Mouse (Mus musculus): ENCODE results near the gene Itgam. TPM values are rescaled to one million over a fixed set of nuclear protein-coding genes. Genes with fewer than 3 reads are reported as not detected.
"Not testable (repeated sequence)": the region's sequence is repeated elsewhere in the genome, so short reads cannot be mapped to it uniquely, and the experiment has no call there.

The Itgam gene
- polyA plus RNA-seq, 1 experiment from 2014 or later = 0.54 TPM

DNA sequence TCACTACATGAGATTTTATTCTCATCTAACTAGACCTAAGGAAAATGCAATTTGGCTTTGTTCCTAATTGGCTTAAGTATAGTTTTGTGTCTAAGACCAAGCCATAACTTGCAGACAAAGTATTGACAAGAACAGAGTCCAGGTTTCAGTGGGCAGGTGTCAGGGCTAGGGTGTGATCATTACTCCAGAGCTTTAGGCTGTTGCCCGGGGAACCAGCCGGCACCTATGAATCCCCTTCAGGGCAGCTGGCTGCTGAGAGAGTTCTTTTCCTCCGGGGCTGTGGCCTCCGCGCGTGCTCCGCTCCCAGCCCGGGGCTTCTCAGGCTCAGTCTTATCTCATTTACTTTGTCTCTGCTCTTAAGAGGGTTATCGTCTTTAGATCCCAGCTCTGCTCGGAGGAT, 92.5 kb downstream of the Itgam start:
- H3K4me3 ChIP-seq (replicated peaks) = no peak overlapping the region
- no peak overlapping the region for H3K4me2 ChIP-seq
- H3K27me3 ChIP-seq = no peaks in the 10 kb centered on the region
- no peaks in the 10 kb centered on the region for H3K36me3 ChIP-seq (replicated peaks)
- no peaks in the 10 kb centered on the region for H3K9me3 ChIP-seq
- WGBS = 63% methylated on average over 10 of the region's 10 CpGs
- H3K4me1 ChIP-seq = no peaks in the 10 kb centered on the region
- no peak overlapping the region for H3K27ac ChIP-seq
- H3K9ac ChIP-seq = no peak overlapping the region
- ATAC-seq (ENCODE audit: low FRiP score) = no peak

DNA sequence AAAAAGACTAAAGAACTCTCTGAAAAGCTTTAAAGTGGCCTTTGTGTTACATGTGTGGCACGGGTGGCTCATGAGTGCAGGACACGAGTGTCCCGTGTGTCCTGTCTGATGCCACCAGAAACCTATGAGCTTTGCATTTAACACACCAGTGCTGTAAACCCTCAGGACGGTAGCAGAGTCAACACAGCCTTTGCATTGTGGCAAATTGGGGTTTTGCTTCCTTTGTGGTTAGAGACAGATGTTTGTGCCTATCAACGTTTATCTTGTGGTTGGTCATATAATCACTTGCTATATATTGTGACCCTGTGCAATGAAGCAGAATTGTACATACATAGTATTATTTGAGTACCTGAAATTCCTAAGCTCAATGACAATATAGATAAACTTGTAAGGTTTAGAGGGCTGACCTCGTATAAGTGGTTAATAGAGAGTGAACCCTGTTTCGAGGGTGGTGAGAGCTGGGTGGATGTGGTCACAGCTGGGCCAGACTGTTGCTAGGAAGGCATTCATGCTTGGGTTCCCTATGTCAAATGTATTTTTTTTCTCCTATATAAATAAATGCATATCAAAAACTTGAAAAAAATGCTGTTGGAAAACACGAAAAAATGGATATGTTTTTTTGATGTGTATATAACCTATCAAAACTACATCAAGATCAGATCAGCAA, 96.4 kb downstream of the Itgam start:
- not testable (repeated sequence) for H3K27ac ChIP-seq; ATAC-seq (ENCODE audit: low FRiP score); H3K36me3 ChIP-seq (replicated peaks); H3K4me3 ChIP-seq (replicated peaks); H3K27me3 ChIP-seq; H3K9me3 ChIP-seq; H3K4me2 ChIP-seq; H3K9ac ChIP-seq; H3K4me1 ChIP-seq
- WGBS = 84% methylated on average over 8 of the region's 8 CpGs

DNA sequence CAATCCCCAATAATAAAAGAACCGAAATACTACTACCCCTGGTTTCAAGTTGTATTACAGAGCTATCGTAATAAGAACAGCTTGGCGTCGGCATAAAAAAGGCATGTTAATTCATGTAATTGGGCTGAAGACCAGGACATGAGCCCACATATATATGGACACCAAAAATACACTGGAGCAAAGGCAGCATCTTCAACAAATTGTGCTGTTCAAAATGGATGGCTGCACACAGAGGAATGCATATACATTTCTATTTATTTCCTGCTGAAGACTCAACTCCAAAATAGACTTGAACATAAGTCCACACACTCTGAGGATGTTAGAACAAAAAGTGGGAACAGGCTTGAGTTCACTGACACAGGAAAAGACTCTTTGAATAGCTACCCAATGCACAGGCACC, 101.6 kb downstream of the Itgam start:
- no peaks in the 10 kb centered on the region for H3K36me3 ChIP-seq (replicated peaks)
- no peak overlapping the region for H3K27ac ChIP-seq
- no peaks in the 10 kb centered on the region for H3K27me3 ChIP-seq
- H3K4me1 ChIP-seq = no peaks in the 10 kb centered on the region
- H3K9ac ChIP-seq = no peak overlapping the region
- WGBS = 95% methylated on average over 4 of the region's 4 CpGs
- ATAC-seq (ENCODE audit: low FRiP score) = no peak
- no peak overlapping the region for H3K4me3 ChIP-seq (replicated peaks)
- H3K4me2 ChIP-seq = no peak overlapping the region
- no peaks in the 10 kb centered on the region for H3K9me3 ChIP-seq

DNA sequence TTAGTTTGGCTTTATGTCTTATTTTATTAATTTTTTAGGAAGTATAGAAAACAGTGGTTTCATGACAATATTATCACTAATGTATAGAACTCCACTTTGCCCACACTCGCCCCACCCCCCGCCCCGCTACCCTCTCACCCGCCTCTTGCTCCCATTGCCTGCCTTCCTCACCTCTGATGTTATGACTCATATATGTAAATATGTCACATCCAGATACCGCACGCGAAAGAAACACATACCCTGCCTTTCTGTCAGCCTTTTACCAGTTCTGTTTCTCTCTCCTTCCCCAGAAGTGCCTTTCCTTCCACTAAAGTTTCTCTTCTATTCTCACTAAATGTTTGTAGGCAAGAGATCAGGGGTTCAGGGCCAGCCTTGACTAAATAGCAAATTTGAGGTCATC, 104.0 kb downstream of the Itgam start:
- no peaks in the 10 kb centered on the region for H3K36me3 ChIP-seq (replicated peaks)
- no peak for ATAC-seq (ENCODE audit: low FRiP score)
- no peaks in the 10 kb centered on the region for H3K4me1 ChIP-seq
- no peaks in the 10 kb centered on the region for H3K27me3 ChIP-seq
- H3K27ac ChIP-seq = no peak overlapping the region
- WGBS = 89% methylated on average over 7 of the region's 7 CpGs
- H3K9me3 ChIP-seq = no peaks in the 10 kb centered on the region
- no peak overlapping the region for H3K4me3 ChIP-seq (replicated peaks)
- no peak overlapping the region for H3K9ac ChIP-seq
- no peak overlapping the region for H3K4me2 ChIP-seq

Other genes starting within 250 kb of the Itgam start
- 21.3 and 22.3 TPM in 2 replicates for gene Stx4a, start 238.3 kb upstream of the Itgam start, polyA plus RNA-seq (2016; fragmentation: Nextera tagmentation; extraction: Ambion mirVana)
- 11.5 and 17.3 TPM in 2 replicates for gene Stx1b, start 238.1 kb upstream of the Itgam start, polyA plus RNA-seq (2016; fragmentation: Nextera tagmentation; extraction: Ambion mirVana)
- gene Zfp646, start 186.4 kb upstream of the Itgam start, polyA plus RNA-seq (2016; fragmentation: Nextera tagmentation; extraction: Ambion mirVana) = 22.2 and 26.6 TPM in 2 replicates
- 33.9 and 38.2 TPM in 2 replicates for gene Zfp668, start 185.8 kb upstream of the Itgam start, polyA plus RNA-seq (2016; fragmentation: Nextera tagmentation; extraction: Ambion mirVana)
- 0.49 and 0.77 TPM in 2 replicates for gene Prss53, start 171.7 kb upstream of the Itgam start, polyA plus RNA-seq (2016; fragmentation: Nextera tagmentation; extraction: Ambion mirVana)
- not detected in 2 replicates for gene Gm21974, start 167.2 kb upstream of the Itgam start, polyA plus RNA-seq (2016; fragmentation: Nextera tagmentation; extraction: Ambion mirVana)
- 36.6 and 46.6 TPM in 2 replicates for gene Vkorc1, start 167.0 kb upstream of the Itgam start, polyA plus RNA-seq (2016; fragmentation: Nextera tagmentation; extraction: Ambion mirVana)
- gene Bckdk, start 158.6 kb upstream of the Itgam start, polyA plus RNA-seq (2016; fragmentation: Nextera tagmentation; extraction: Ambion mirVana) = 89.2 and 92.8 TPM in 2 replicates
- gene Kat8, start 150.1 kb upstream of the Itgam start, polyA plus RNA-seq (2016; fragmentation: Nextera tagmentation; extraction: Ambion mirVana) = 46.6 and 52.4 TPM in 2 replicates
- gene Prss8, start 132.5 kb upstream of the Itgam start, polyA plus RNA-seq (2016; fragmentation: Nextera tagmentation; extraction: Ambion mirVana) = 1.5 and 2.4 TPM in 2 replicates
- gene Prss36, start 115.9 kb upstream of the Itgam start, polyA plus RNA-seq (2016; fragmentation: Nextera tagmentation; extraction: Ambion mirVana) = 8.4 and 9.0 TPM in 2 replicates
- 517 and 534 TPM in 2 replicates for gene Fus, start 95.2 kb upstream of the Itgam start, polyA plus RNA-seq (2016; fragmentation: Nextera tagmentation; extraction: Ambion mirVana)
- gene Pycard, start 68.8 kb upstream of the Itgam start, polyA plus RNA-seq (2016; fragmentation: Nextera tagmentation; extraction: Ambion mirVana) = 3.3 and 5.9 TPM in 2 replicates
- gene Trim72, start 58.7 kb upstream of the Itgam start, polyA plus RNA-seq (2016; fragmentation: Nextera tagmentation; extraction: Ambion mirVana) = not detected in 2 replicates
- gene Gm49368, start within 50 bp of the Itgam start, polyA plus RNA-seq (2016; fragmentation: Nextera tagmentation; extraction: Ambion mirVana) = not detected in 2 replicates
- gene Itgax, start 66.9 kb downstream of the Itgam start, polyA plus RNA-seq (2016; fragmentation: Nextera tagmentation; extraction: Ambion mirVana) = 0.23 TPM in 1 of 2 replicates, not detected in the other
- gene Itgad, start 91.7 kb downstream of the Itgam start, polyA plus RNA-seq (2016; fragmentation: Nextera tagmentation; extraction: Ambion mirVana) = not detected in 2 replicates
- 0.29 TPM in 1 of 2 replicates, not detected in the other for gene Cox6a2, start 143.7 kb downstream of the Itgam start, polyA plus RNA-seq (2016; fragmentation: Nextera tagmentation; extraction: Ambion mirVana)
- gene Armc5, start 174.7 kb downstream of the Itgam start, polyA plus RNA-seq (2016; fragmentation: Nextera tagmentation; extraction: Ambion mirVana) = 14.0 and 15.4 TPM in 2 replicates
- 11.7 and 12.0 TPM in 2 replicates for gene 9130023H24Rik, start 175.4 kb downstream of the Itgam start, polyA plus RNA-seq (2016; fragmentation: Nextera tagmentation; extraction: Ambion mirVana)
- 24.0 and 27.7 TPM in 2 replicates for gene Tgfb1i1, start 184.2 kb downstream of the Itgam start, polyA plus RNA-seq (2016; fragmentation: Nextera tagmentation; extraction: Ambion mirVana)
- gene Slc5a2, start 203.0 kb downstream of the Itgam start, polyA plus RNA-seq (2016; fragmentation: Nextera tagmentation; extraction: Ambion mirVana) = not detected in 2 replicates
- 17.3 and 19.1 TPM in 2 replicates for gene BC017158, start 235.5 kb downstream of the Itgam start, polyA plus RNA-seq (2016; fragmentation: Nextera tagmentation; extraction: Ambion mirVana)

Data from forebrain, embryonic 12.5 days (tissue).